Mouse (Mus musculus): ENCODE data around the gene Bend5.

DNA sequence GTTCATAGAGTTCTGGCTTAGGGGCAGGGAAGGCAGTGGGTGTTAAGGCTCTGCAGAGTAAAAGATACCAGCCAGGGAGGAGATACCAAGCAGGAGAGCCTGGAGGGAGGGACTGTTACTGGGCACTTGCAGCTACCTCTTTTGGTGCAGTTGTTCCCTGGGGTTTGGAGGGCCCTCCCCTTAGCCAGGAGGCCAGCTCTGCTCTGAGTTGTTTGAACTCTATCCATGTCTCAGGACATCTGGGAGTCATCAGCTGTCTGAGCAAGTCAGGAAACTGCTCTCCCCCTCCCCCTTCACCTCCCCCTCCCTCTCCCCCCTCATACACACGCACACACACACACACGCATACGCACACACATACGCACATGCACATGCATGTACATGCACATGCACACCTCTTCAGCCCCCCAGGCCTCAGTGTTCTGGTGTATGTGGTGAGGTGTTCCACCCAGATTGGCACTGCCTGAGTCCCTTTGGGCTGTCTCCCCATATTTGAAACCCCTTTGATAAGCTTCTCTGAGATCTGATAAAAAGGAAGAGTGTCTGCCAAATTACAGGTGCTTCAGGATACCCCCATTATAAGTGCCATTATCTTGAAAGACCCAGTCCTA lies 72.5 kb downstream of the Bend5 start:
- no peak for TF ChIP-seq CTCF (IDR thresholded peaks at IDR 0.05; ENCODE audit: low read depth)
- TF ChIP-seq EP300 (IDR thresholded peaks at IDR 0.05; ENCODE audit: low read depth), result no peak

Measured in heart, postnatal 0 days (tissue).